Mouse (Mus musculus) midbrain, embryonic 16.5 days (tissue): ENCODE data around the gene Cyfip2. TPM values are rescaled to one million over a fixed set of nuclear protein-coding genes. Genes with fewer than 3 reads are reported as not detected.

Experiments
- ATAC-seq: fragments of 200-750 bp; cut with Nextera tagmentation; 2 replicates; pipeline ENCODE4 v1.8.0; 2017; ENCODE audit warnings: moderate TSS enrichment
- H3K27ac ChIP-seq: fragments of 300-500 bp; sonication (generic); 2 replicates; pipeline ENCODE4 v1.5.1; 2014; ENCODE audit warnings: mild to moderate bottlenecking, low read length, mixed read lengths
- H3K27me3 ChIP-seq: fragments of 300-500 bp; sonication (generic); 2 replicates; pipeline ENCODE4 v1.6.1; 2014; ENCODE audit warnings: low read depth, low read length, mixed read lengths; ENCODE audit not compliant: control insufficient read depth, insufficient read depth
- H3K36me3 ChIP-seq: fragments of 300-500 bp; sonication (generic); 2 replicates; pipeline ENCODE4 v1.6.1; 2014; ENCODE audit warnings: mild to moderate bottlenecking, low read length, moderate library complexity, mixed read lengths; ENCODE audit not compliant: control insufficient read depth, insufficient read depth
- H3K4me1 ChIP-seq: fragments of 300-500 bp; sonication (generic); 2 replicates; pipeline ENCODE4 v1.6.1; 2014; ENCODE audit warnings: mild to moderate bottlenecking, low read length, mixed read lengths; ENCODE audit not compliant: control insufficient read depth, insufficient read depth
- H3K4me2 ChIP-seq: fragments of 300-500 bp; sonication (generic); 2 replicates; pipeline ENCODE4 v1.6.1; 2014; ENCODE audit warnings: mild to moderate bottlenecking, low read length, mixed read lengths
- H3K4me3 ChIP-seq: fragments of 300-500 bp; sonication (generic); 2 replicates; pipeline ENCODE4 v1.5.1; 2014; ENCODE audit warnings: low read depth, mild to moderate bottlenecking, low read length, moderate library complexity, mixed read lengths
- H3K9ac ChIP-seq: fragments of 300-500 bp; sonication (generic); 2 replicates; pipeline ENCODE4 v1.6.1; 2014; ENCODE audit warnings: low read depth, low read length, mixed read lengths
- H3K9me3 ChIP-seq: fragments of 300-500 bp; sonication (generic); replicated peaks from 2 replicates; pipeline ENCODE4 v1.6.1; 2014; ENCODE audit warnings: mild to moderate bottlenecking, low read length, mixed read lengths; ENCODE audit not compliant: control insufficient read depth, poor library complexity, severe bottlenecking
- WGBS: fragments of 180-500 bp; shearing (Covaris S2); extraction: QIAGEN DNeasy Blood & Tissue Kit; methylation state at CpG from one replicate; pipeline ENCODE4 v1.1.7; 2014; 5-methylcytosine and 5-hydroxymethylcytosine counted together
- polyA plus RNA-seq: library from polyadenylated mRNA; unstranded; fragments of >200 nt; fragmentation: Nextera tagmentation; extraction: Ambion mirVana; gene quantifications from 2 replicates; pipeline ENCODE4 v1.2.1, GENCODE M21; 2015

The Cyfip2 gene
- polyA plus RNA-seq, 1 experiment from 2014 or later, result 98.9 TPM

DNA sequence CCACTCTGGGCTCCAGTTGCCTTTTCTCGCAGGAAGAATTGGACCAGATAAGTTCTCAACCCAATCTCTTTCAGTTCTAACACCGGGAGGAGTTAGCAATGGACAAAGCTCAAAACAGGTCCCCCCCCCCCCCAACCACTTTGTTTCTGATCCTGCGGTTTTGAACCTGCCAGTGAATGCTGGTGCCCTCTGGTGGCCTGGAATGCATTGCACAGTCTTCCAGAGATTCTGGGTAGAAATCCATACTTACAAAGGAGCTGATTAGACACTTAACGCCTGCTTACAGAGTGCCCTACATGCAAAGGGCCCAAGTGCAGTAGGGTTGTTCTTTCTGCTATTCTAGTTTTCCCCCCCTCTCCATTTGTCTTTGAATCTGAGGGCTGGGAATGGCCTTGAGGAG is 54.5 kb downstream of the Cyfip2 start:
- peaks cover 53% of the 10 kb centered on the region for H3K36me3 ChIP-seq
- H3K4me1 ChIP-seq, result no peaks in the 10 kb centered on the region
- no peak overlapping the region for H3K4me3 ChIP-seq
- whole genome bisulfite sequencing, result 75% methylated on average over 4 of the region's 4 CpGs
- H3K4me2 ChIP-seq, result no peak overlapping the region
- H3K27me3 ChIP-seq, result no peaks in the 10 kb centered on the region
- H3K9me3 ChIP-seq, result no peaks in the 10 kb centered on the region
- H3K9ac ChIP-seq, result no peak overlapping the region
- ATAC-seq, result no peak
- H3K27ac ChIP-seq, result no peak overlapping the region

- Histone ChIP-seq H3K27me3 (no peaks in the 10 kb centered on the region), H3K4me2 (no peak overlapping the region), H3K27ac (no peak overlapping the region), H3K9me3 (no peaks in the 10 kb centered on the region), H3K9ac (no peak overlapping the region), H3K4me3 (no peak overlapping the region), H3K36me3 (peaks cover 46% of the 10 kb centered on the region), H3K4me1 (no peaks in the 10 kb centered on the region)
- 89% methylated on average over 2 of the region's 2 CpGs for WGBS
- ATAC-seq, result no peak
Measured at GRCm38 (mm10) chr11:46255291-46255690, 57.4 kb downstream of the Cyfip2 start.

DNA sequence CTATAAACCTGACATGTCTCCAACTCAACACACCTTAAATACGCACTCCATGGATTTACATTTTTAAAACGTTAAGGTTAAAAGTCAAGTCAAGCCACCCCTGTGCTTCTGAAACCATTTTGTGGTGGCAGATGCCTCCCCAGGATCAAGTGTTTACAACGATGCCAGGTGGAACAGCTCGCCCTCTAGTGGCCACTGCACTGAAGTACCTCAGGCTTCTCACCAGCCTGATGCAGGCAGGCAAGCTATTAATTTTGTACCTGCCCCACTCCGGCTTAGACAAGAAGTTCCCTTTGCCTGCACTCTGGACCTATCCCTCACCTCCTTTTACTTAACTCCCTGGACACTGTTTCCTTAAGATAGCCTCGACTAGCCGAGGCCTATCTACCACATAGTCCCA is 60.7 kb downstream of the Cyfip2 start:
- H3K27me3 ChIP-seq, result no peaks in the 10 kb centered on the region
- H3K9me3 ChIP-seq, result no peaks in the 10 kb centered on the region
- peak; percentile 70 for ATAC-seq
- H3K4me3 ChIP-seq, result no peak overlapping the region
- no peak overlapping the region for H3K27ac ChIP-seq
- H3K4me2 ChIP-seq, result no peak overlapping the region
- no peaks in the 10 kb centered on the region for H3K4me1 ChIP-seq
- peaks cover 46% of the 10 kb centered on the region for H3K36me3 ChIP-seq
- H3K9ac ChIP-seq, result no peak overlapping the region
- 39% methylated on average over 7 of the region's 7 CpGs for WGBS

DNA sequence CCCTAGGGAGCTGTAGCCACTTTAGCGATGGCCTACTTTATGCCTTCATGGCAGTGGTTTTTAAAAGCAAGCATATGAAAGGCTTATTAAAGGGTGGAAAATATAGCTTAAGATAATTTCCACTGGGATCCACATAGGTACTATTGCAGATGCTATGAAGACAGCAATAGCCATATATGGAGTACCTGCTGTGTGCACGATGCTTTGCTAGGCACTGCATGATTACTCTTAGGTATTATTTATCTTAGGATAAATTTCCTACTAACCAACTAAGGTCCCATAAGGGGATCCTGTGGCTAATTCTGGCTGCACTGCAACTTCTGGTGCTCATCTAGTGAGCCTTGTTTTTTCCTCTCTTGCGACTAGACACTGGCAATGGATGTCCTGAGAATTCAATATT is 64.3 kb downstream of the Cyfip2 start:
- Histone ChIP-seq H3K27ac (no peak overlapping the region), H3K9me3 (no peaks in the 10 kb centered on the region), H3K4me1 (no peaks in the 10 kb centered on the region), H3K9ac (no peak overlapping the region), H3K4me2 (no peak overlapping the region), H3K4me3 (no peak overlapping the region), H3K36me3 (peaks cover 48% of the 10 kb centered on the region), H3K27me3 (no peaks in the 10 kb centered on the region)
- ATAC-seq, result no peak
- WGBS, result 93% methylated on average over 3 of the region's 3 CpGs

GRCm38 (mm10) chr11:46246393-46246792 is 66.3 kb downstream of the Cyfip2 start:
- H3K27ac ChIP-seq, result no peak overlapping the region
- no peak overlapping the region for H3K4me3 ChIP-seq
- no peak overlapping the region for H3K9ac ChIP-seq
- H3K9me3 ChIP-seq, result no peaks in the 10 kb centered on the region
- H3K36me3 ChIP-seq, result peaks cover 49% of the 10 kb centered on the region
- no peaks in the 10 kb centered on the region for H3K4me1 ChIP-seq
- no peak for ATAC-seq
- 88% methylated on average over 7 of the region's 7 CpGs for WGBS
- H3K4me2 ChIP-seq, result no peak overlapping the region
- H3K27me3 ChIP-seq, result no peaks in the 10 kb centered on the region

DNA sequence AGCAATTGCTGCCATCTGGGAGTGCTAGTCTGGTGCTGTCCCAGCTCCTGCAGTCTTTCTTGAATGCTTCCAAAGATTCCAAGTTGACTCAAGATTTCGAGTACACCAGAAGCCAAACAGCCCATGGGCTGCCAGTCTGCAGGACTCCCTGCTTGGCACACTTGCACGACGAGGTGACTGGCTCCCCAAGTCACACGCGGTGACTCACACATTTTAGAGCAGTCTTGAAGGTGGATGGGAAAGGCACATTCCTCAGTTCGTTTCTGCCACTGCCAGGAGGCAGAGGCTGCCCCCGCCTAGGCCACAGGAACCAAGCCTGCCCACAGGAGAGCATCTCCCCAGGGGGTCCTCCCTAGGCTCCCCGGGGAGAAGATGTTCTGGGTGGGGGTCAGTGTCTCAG is 66.7 kb downstream of the Cyfip2 start:
- 81% methylated on average over 8 of the region's 8 CpGs for WGBS
- no peak overlapping the region for H3K27ac ChIP-seq
- H3K36me3 ChIP-seq, result peaks cover 49% of the 10 kb centered on the region

DNA sequence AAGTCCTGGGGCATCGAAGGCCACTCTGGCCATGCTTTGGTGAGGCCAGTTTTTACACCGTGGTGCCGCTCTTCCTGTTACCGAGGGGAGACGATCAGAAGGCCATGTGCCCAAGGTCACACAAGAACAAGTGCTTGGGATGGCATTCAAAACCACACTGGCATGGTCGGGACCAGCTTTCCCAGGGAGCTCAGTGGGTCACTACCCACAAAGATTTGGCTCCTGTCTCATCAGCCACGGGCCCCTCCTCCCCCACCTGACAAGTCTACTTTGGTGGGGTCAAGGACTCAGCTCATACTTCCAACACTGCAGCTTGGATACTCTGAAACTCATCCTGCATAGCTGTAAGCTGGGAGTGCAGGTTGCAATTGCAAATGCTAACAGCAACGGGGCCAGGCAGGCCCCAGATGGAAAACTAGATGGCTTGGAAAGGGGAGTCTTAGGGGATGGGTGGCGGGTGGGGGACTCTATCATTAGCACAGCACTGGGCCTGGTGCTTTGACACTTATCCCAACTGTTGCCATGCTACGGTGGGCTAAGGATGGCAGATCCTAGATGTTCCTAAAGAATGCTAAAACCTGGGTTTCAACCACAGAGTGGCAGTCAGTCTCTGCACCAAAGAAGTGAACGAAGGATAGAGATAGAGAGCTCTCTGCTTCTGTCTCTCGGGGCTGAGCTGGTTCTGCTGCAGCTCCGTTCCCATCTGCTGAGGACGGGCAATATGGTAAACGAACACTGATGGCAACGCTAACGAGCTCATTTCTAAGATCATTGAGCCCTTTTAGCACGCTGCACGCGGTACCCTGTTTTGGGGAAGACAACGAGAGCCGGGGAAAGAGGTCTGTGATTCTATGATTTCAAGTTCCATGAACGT is 67.7 kb downstream of the Cyfip2 start:
- ATAC-seq, result no peak
- Histone ChIP-seq H3K36me3 (peaks cover 49% of the 10 kb centered on the region), H3K4me1 (no peaks in the 10 kb centered on the region), H3K4me2 (no peak overlapping the region), H3K27ac (no peak overlapping the region), H3K4me3 (no peak overlapping the region), H3K9ac (no peak overlapping the region), H3K9me3 (no peaks in the 10 kb centered on the region), H3K27me3 (no peaks in the 10 kb centered on the region)
- 80% methylated on average over 23 of the region's 23 CpGs for WGBS

More for the DNA sequence above, 66.7 kb downstream of the Cyfip2 start:
- no peak for ATAC-seq
- H3K9me3 ChIP-seq, result no peaks in the 10 kb centered on the region
- H3K4me3 ChIP-seq, result no peak overlapping the region
- no peak overlapping the region for H3K9ac ChIP-seq
- H3K27me3 ChIP-seq, result no peaks in the 10 kb centered on the region
- H3K4me2 ChIP-seq, result no peak overlapping the region
- no peaks in the 10 kb centered on the region for H3K4me1 ChIP-seq

- no peak overlapping the region for H3K27ac ChIP-seq
- WGBS, result 93% methylated on average over 8 of the region's 8 CpGs
- no peaks in the 10 kb centered on the region for H3K27me3 ChIP-seq
- no peak overlapping the region for H3K4me3 ChIP-seq
- H3K36me3 ChIP-seq, result peaks cover 56% of the 10 kb centered on the region
- no peak overlapping the region for H3K4me2 ChIP-seq
- no peak overlapping the region for H3K9ac ChIP-seq
- H3K4me1 ChIP-seq, result no peaks in the 10 kb centered on the region
- no peaks in the 10 kb centered on the region for H3K9me3 ChIP-seq
- ATAC-seq, result no peak
Measured at GRCm38 (mm10) chr11:46241985-46242384, 70.7 kb downstream of the Cyfip2 start.

GRCm38 (mm10) chr11:46241150-46241673 is 71.4 kb downstream of the Cyfip2 start:
- H3K27ac ChIP-seq, result no peak overlapping the region
- H3K36me3 ChIP-seq, result peaks cover 48% of the 10 kb centered on the region
- WGBS, result 98% methylated on average over 7 of the region's 7 CpGs
- no peak overlapping the region for H3K4me3 ChIP-seq
- H3K9me3 ChIP-seq, result no peaks in the 10 kb centered on the region
- no peak for ATAC-seq
- H3K4me2 ChIP-seq, result no peak overlapping the region
- H3K27me3 ChIP-seq, result no peaks in the 10 kb centered on the region
- H3K9ac ChIP-seq, result no peak overlapping the region
- peaks cover 2% of the 10 kb centered on the region; the same call in 1 of the 2 replicates for H3K4me1 ChIP-seq
